Mouse (Mus musculus): ENCODE measurements around the gene Tmem175. TPM values are rescaled to one million over a fixed set of nuclear protein-coding genes. Genes with fewer than 3 reads are reported as not detected.

The Tmem175 gene
- polyA plus RNA-seq, 2 experiments = 8.2 to 12.8 TPM

GRCm38 (mm10) chr5:108647820-108648465 is 18.4 kb downstream of the Tmem175 start:
- no peak for DNase-seq (ENCODE audit: low read depth in 3 of 3, low spot score in 3 of 3)
- Histone ChIP-seq H3K9me3 (ENCODE audit: control insufficient read depth, low read length) (no peaks in the 10 kb centered on the region), H3K36me3 (replicated peaks; ENCODE audit: control insufficient read depth, insufficient read depth, low read depth) (no peaks in the 10 kb centered on the region; the same call in 1 of the 2 replicates), H3K4me2 (ENCODE audit: low read depth) (no peak overlapping the region), H3K4me3 (ENCODE audit: insufficient read depth in 1 of 2, low read depth in 2 of 2, low read length in 2 of 2) (no peak overlapping the region), H3K27me3 (ENCODE audit: control insufficient read depth, insufficient read depth, low read length) (no peaks in the 10 kb centered on the region), H3K27ac (no peak overlapping the region), H3K9ac (replicated peaks) (no peak overlapping the region), H3K4me1 (replicated peaks; ENCODE audit: control insufficient read depth in 2 of 2, insufficient read depth in 2 of 2, low read length in 1 of 2) (no peaks in the 10 kb centered on the region)
- 63% methylated on average over 2 of the region's 2 CpGs for WGBS (ENCODE audit: insufficient replicate concordance)
- TF ChIP-seq EP300 (IDR thresholded peaks at IDR 0.05; ENCODE audit: low read depth) (no peak), CTCF (IDR thresholded peaks at IDR 0.05; ENCODE audit: low read depth) (no peak)
- ATAC-seq (ENCODE audit: insufficient read depth) = no peak

- ATAC-seq (ENCODE audit: insufficient read depth) (no peak), DNase-seq (ENCODE audit: low read depth in 3 of 3, low spot score in 3 of 3) (no peak)
- no peak overlapping the region for H3K4me2 ChIP-seq (ENCODE audit: low read depth)
- 81% methylated on average over 11 of the region's 11 CpGs for WGBS (ENCODE audit: insufficient replicate concordance)
- no peak overlapping the region for H3K4me3 ChIP-seq (ENCODE audit: insufficient read depth in 1 of 2, low read depth in 2 of 2, low read length in 2 of 2)
- H3K4me1 ChIP-seq (replicated peaks; ENCODE audit: control insufficient read depth in 2 of 2, insufficient read depth in 2 of 2, low read length in 1 of 2) = no peaks in the 10 kb centered on the region
- no peak overlapping the region for H3K27ac ChIP-seq
- H3K27me3 ChIP-seq (ENCODE audit: control insufficient read depth, insufficient read depth, low read length) = no peaks in the 10 kb centered on the region
- no peak for TF ChIP-seq CTCF (IDR thresholded peaks at IDR 0.05; ENCODE audit: low read depth)
- no peak for TF ChIP-seq EP300 (IDR thresholded peaks at IDR 0.05; ENCODE audit: low read depth)
- H3K9ac ChIP-seq (replicated peaks) = no peak overlapping the region
- H3K36me3 ChIP-seq (replicated peaks; ENCODE audit: control insufficient read depth, insufficient read depth, low read depth) = no peaks in the 10 kb centered on the region; the same call in 1 of the 2 replicates
- H3K9me3 ChIP-seq (ENCODE audit: control insufficient read depth, low read length) = no peaks in the 10 kb centered on the region
Measured at GRCm38 (mm10) chr5:108648937-108649576, 19.5 kb downstream of the Tmem175 start.

GRCm38 (mm10) chr5:108650341-108650740 is 20.8 kb downstream of the Tmem175 start:
- 75% methylated on average over 7 of the region's 7 CpGs for WGBS (ENCODE audit: insufficient replicate concordance)

GRCm38 (mm10) chr5:108651136-108651720 is 21.7 kb downstream of the Tmem175 start:
- H3K9me3 ChIP-seq (ENCODE audit: control insufficient read depth, low read length) = no peaks in the 10 kb centered on the region
- no peak overlapping the region for H3K9ac ChIP-seq (replicated peaks)
- ATAC-seq (ENCODE audit: insufficient read depth) (no peak), DNase-seq (ENCODE audit: low read depth in 3 of 3, low spot score in 3 of 3) (no peak)
- 67% methylated on average over 5 of the region's 5 CpGs for WGBS (ENCODE audit: insufficient replicate concordance)
- H3K27me3 ChIP-seq (ENCODE audit: control insufficient read depth, insufficient read depth, low read length) = no peaks in the 10 kb centered on the region
- H3K27ac ChIP-seq = no peak overlapping the region
- H3K4me2 ChIP-seq (ENCODE audit: low read depth) = no peak overlapping the region
- H3K4me1 ChIP-seq (replicated peaks; ENCODE audit: control insufficient read depth in 2 of 2, insufficient read depth in 2 of 2, low read length in 1 of 2) = no peaks in the 10 kb centered on the region
- no peak overlapping the region for H3K4me3 ChIP-seq (ENCODE audit: insufficient read depth in 1 of 2, low read depth in 2 of 2, low read length in 2 of 2)
- no peak for TF ChIP-seq CTCF (IDR thresholded peaks at IDR 0.05; ENCODE audit: low read depth)
- TF ChIP-seq EP300 (IDR thresholded peaks at IDR 0.05; ENCODE audit: low read depth) = no peak
- no peaks in the 10 kb centered on the region; the same call in none of the 2 replicates for H3K36me3 ChIP-seq (replicated peaks; ENCODE audit: control insufficient read depth, insufficient read depth, low read depth)

More at GRCm38 (mm10) chr5:108650341-108650740, 20.8 kb downstream of the Tmem175 start:
- H3K4me3 ChIP-seq (ENCODE audit: insufficient read depth in 1 of 2, low read depth in 2 of 2, low read length in 2 of 2) = no peak overlapping the region
- H3K9ac ChIP-seq (replicated peaks) = no peak overlapping the region
- no peaks in the 10 kb centered on the region for H3K4me1 ChIP-seq (replicated peaks; ENCODE audit: control insufficient read depth in 2 of 2, insufficient read depth in 2 of 2, low read length in 1 of 2)
- H3K27ac ChIP-seq = no peak overlapping the region
- no peaks in the 10 kb centered on the region for H3K27me3 ChIP-seq (ENCODE audit: control insufficient read depth, insufficient read depth, low read length)
- no peak for ATAC-seq (ENCODE audit: insufficient read depth)
- H3K36me3 ChIP-seq (replicated peaks; ENCODE audit: control insufficient read depth, insufficient read depth, low read depth) = no peaks in the 10 kb centered on the region; the same call in none of the 2 replicates
- TF ChIP-seq EP300 (IDR thresholded peaks at IDR 0.05; ENCODE audit: low read depth) (no peak), CTCF (IDR thresholded peaks at IDR 0.05; ENCODE audit: low read depth) (no peak)
- no peak overlapping the region for H3K4me2 ChIP-seq (ENCODE audit: low read depth)
- DNase-seq (ENCODE audit: low read depth in 3 of 3, low spot score in 3 of 3) = no peak
- H3K9me3 ChIP-seq (ENCODE audit: control insufficient read depth, low read length) = no peaks in the 10 kb centered on the region

- H3K4me2 ChIP-seq (ENCODE audit: low read depth) = no peak overlapping the region
- H3K4me1 ChIP-seq (replicated peaks; ENCODE audit: control insufficient read depth in 2 of 2, insufficient read depth in 2 of 2, low read length in 1 of 2) = no peaks in the 10 kb centered on the region
- WGBS (ENCODE audit: insufficient replicate concordance) = 50% methylated on average over 1 of the region's 1 CpGs
- no peaks in the 10 kb centered on the region for H3K9me3 ChIP-seq (ENCODE audit: control insufficient read depth, low read length)
- H3K36me3 ChIP-seq (replicated peaks; ENCODE audit: control insufficient read depth, insufficient read depth, low read depth) = no peaks in the 10 kb centered on the region; the same call in none of the 2 replicates
- DNase-seq (ENCODE audit: low read depth in 3 of 3, low spot score in 3 of 3) (peak in 2 of 3 experiments; percentile 53 to 59), ATAC-seq (ENCODE audit: insufficient read depth) (peak; percentile 44; the same call in 1 of the 2 replicates)
- H3K9ac ChIP-seq (replicated peaks) = no peak overlapping the region
- no peak for TF ChIP-seq EP300 (IDR thresholded peaks at IDR 0.05; ENCODE audit: low read depth)
- peak; percentile 85 for TF ChIP-seq CTCF (IDR thresholded peaks at IDR 0.05; ENCODE audit: low read depth)
- no peaks in the 10 kb centered on the region for H3K27me3 ChIP-seq (ENCODE audit: control insufficient read depth, insufficient read depth, low read length)
- no peak overlapping the region for H3K4me3 ChIP-seq (ENCODE audit: insufficient read depth in 1 of 2, low read depth in 2 of 2, low read length in 2 of 2)
- H3K27ac ChIP-seq = no peak overlapping the region
Measured at GRCm38 (mm10) chr5:108651823-108652222, 22.3 kb downstream of the Tmem175 start.
